Mouse (Mus musculus): ENCODE data around the gene Mpped2. TPM values are rescaled to one million over a fixed set of nuclear protein-coding genes. Genes with fewer than 3 reads are reported as not detected.

Gene Mpped2
- total and polyA plus RNA-seq, 3 experiments: not detected

DNA sequence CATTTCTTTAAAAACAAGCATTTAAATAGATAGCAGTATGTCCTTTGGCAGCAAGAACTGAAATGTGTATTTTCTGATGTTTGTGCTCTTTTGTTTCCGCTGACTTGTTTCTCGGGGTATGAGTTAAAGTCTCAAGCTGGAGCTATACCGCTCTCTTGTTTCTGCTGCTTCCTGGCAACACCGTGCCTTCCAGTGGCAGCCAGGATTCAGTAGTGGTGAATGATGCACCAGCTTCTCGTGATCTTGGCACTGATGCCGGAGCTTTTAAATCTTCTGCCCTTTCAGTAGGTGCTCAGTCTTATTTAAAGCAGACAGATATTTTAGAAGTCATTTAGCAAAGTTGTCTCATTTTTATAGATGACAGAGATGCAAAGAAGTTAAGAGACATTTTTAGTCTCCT is 53.1 kb downstream of the Mpped2 start:
- no peak for TF ChIP-seq CHD2 (IDR thresholded peaks at IDR 0.05; ENCODE audit: low read length)
- no peak for TF ChIP-seq MEF2A (IDR thresholded peaks at IDR 0.05; ENCODE audit: borderline replicate concordance, low read depth, low read length)
- no peak for TF ChIP-seq TCF12 (IDR thresholded peaks at IDR 0.05; ENCODE audit: low read depth, low read length)
- no peaks in the 10 kb centered on the region for H3K36me3 ChIP-seq (replicated peaks in 1 of 2; ENCODE audit: control insufficient read depth in 1 of 2, insufficient read depth in 1 of 2, low read length in 1 of 2)
- H3K27me3 ChIP-seq (replicated peaks): no peaks in the 10 kb centered on the region
- dilution Hi-C loops (cut with MboI; ENCODE audit: extremely low pct_ligation_motif_present, extremely low pct_unique_long_range_greater_than_20kb, low sequenced_read_pairs): no loop called here
- H3K4me2 ChIP-seq (ENCODE audit: insufficient read depth, low read depth, poor library complexity, severe bottlenecking): no peak overlapping the region
- H3K9me3 ChIP-seq (replicated peaks; ENCODE audit: low read length): peaks cover 74% of the 10 kb centered on the region
- H3K4me1 ChIP-seq (ENCODE audit: control insufficient read depth in 1 of 2, insufficient read depth in 2 of 2): no peaks in the 10 kb centered on the region
- no peak overlapping the region for H3K4me3 ChIP-seq (replicated peaks in 1 of 3; ENCODE audit: low read depth in 2 of 3, low read length in 2 of 3, poor library complexity in 1 of 3)
- H3K9ac ChIP-seq (ENCODE audit: insufficient read depth, low read depth): no peak overlapping the region
- H3K79me2 ChIP-seq (replicated peaks; ENCODE audit: control insufficient read depth, extremely low read depth, insufficient read depth, poor library complexity, severe bottlenecking): no peaks in the 10 kb centered on the region
- in situ Hi-C loops (cut with MboI; ENCODE audit: low pct_ligation_motif_present, low pct_unique_long_range_greater_than_20kb, low sequenced_read_pairs): no loop called here
- H3K27ac ChIP-seq (ENCODE audit: insufficient read depth, low read depth): no peak overlapping the region
- DNase-seq (ENCODE audit: extremely low read depth): no peak

DNA sequence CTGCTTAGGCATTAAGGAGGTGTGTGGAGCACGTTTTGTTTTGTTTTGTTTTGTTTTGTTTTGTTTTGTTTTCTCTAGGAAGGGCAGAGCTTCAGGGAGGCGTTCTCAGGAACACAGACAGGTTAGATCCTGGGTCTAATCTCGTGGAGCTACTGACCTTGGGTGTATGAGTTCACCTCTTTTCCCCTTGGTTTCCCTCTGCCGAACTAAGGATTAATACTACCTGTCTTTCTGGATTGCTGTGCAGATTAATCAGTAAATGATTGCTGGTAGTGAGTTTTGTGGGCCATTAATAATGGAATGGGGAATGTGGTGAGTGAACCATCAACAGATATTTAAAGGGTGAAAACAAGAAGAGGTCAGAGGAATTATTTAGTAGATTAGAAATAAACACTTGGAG is 53.8 kb downstream of the Mpped2 start:
- Histone ChIP-seq H3K4me2 (ENCODE audit: insufficient read depth, low read depth, poor library complexity, severe bottlenecking) (no peak overlapping the region), H3K27ac (ENCODE audit: insufficient read depth, low read depth) (no peak overlapping the region), H3K4me1 (ENCODE audit: control insufficient read depth in 1 of 2, insufficient read depth in 2 of 2) (no peaks in the 10 kb centered on the region), H3K9ac (ENCODE audit: insufficient read depth, low read depth) (no peak overlapping the region), H3K9me3 (replicated peaks; ENCODE audit: low read length) (peaks cover 70% of the 10 kb centered on the region), H3K36me3 (replicated peaks in 1 of 2; ENCODE audit: control insufficient read depth in 1 of 2, insufficient read depth in 1 of 2, low read length in 1 of 2) (no peaks in the 10 kb centered on the region), H3K4me3 (replicated peaks in 1 of 3; ENCODE audit: low read depth in 2 of 3, low read length in 2 of 3, poor library complexity in 1 of 3) (no peak overlapping the region), H3K79me2 (replicated peaks; ENCODE audit: control insufficient read depth, extremely low read depth, insufficient read depth, poor library complexity, severe bottlenecking) (no peaks in the 10 kb centered on the region), H3K27me3 (replicated peaks) (no peaks in the 10 kb centered on the region)
- in situ Hi-C loops (cut with MboI; ENCODE audit: low pct_ligation_motif_present, low pct_unique_long_range_greater_than_20kb, low sequenced_read_pairs): no loop called here
- no peak for TF ChIP-seq SIN3A (IDR thresholded peaks at IDR 0.05; ENCODE audit: low read length)
- TF ChIP-seq RCOR1 (conservative IDR thresholded peaks at IDR 0.05; ENCODE audit: low read depth, low read length): no peak
- no peak for TF ChIP-seq CHD1 (IDR thresholded peaks at IDR 0.05; ENCODE audit: low read depth, low read length)
- TF ChIP-seq KAT2A (IDR thresholded peaks at IDR 0.05; ENCODE audit: insufficient replicate concordance, low read length): no peak
- TF ChIP-seq JUND (conservative IDR thresholded peaks at IDR 0.05; ENCODE audit: low read depth, low read length): no peak
- no peak for TF ChIP-seq USF2 (conservative IDR thresholded peaks at IDR 0.05; ENCODE audit: low read depth, low read length)
- no peak for TF ChIP-seq ZC3H11A (IDR thresholded peaks at IDR 0.05; ENCODE audit: low read depth, low read length)
- TF ChIP-seq POLR2AphosphoS2 (IDR thresholded peaks at IDR 0.05; ENCODE audit: low read depth, low read length): no peak
- TF ChIP-seq TCF12 (IDR thresholded peaks at IDR 0.05; ENCODE audit: low read depth, low read length): no peak
- no peak for TF ChIP-seq JUN (IDR thresholded peaks at IDR 0.05; ENCODE audit: insufficient read depth, low read depth, low read length)
- TF ChIP-seq CTCF (conservative IDR thresholded peaks at IDR 0.05 in 1 of 2, IDR thresholded peaks at IDR 0.05 in 1 of 2; ENCODE audit: low read depth in 2 of 2, low read length in 2 of 2): no peak
- TF ChIP-seq EP300 (IDR thresholded peaks at IDR 0.05; ENCODE audit: low read length): no peak
- TF ChIP-seq SMC3 (IDR thresholded peaks at IDR 0.05; ENCODE audit: low read depth, low read length): no peak
- TF ChIP-seq CHD2 (IDR thresholded peaks at IDR 0.05; ENCODE audit: low read length): no peak
- no peak for TF ChIP-seq MEF2A (IDR thresholded peaks at IDR 0.05; ENCODE audit: borderline replicate concordance, low read depth, low read length)
- TF ChIP-seq PAX5 (IDR thresholded peaks at IDR 0.05; ENCODE audit: low read length): no peak
- TF ChIP-seq E2F4 (IDR thresholded peaks at IDR 0.05; ENCODE audit: insufficient replicate concordance, low read depth, low read length): no peak
- dilution Hi-C loops (cut with MboI; ENCODE audit: extremely low pct_ligation_motif_present, extremely low pct_unique_long_range_greater_than_20kb, low sequenced_read_pairs): no loop called here
- DNase-seq (ENCODE audit: extremely low read depth): no peak

Measured in CH12.LX (cell line).